Mouse (Mus musculus): ENCODE results near the gene Trhde. TPM values are rescaled to one million over a fixed set of nuclear protein-coding genes. Genes with fewer than 3 reads are reported as not detected.
A peak's percentile ranks its signal among the peaks of the same experiment; 100 is the strongest.

Gene Trhde
- polyA plus RNA-seq, 1 experiment from 2014 or later = 0.26 TPM

- Histone ChIP-seq H3K9me3 (replicated peaks) (no peaks in the 10 kb centered on the region), H3K36me3 (no peaks in the 10 kb centered on the region), H3K27me3 (ENCODE audit: low read depth, poor library complexity, severe bottlenecking) (no peaks in the 10 kb centered on the region), H3K4me1 (peaks cover 6% of the 10 kb centered on the region), H3K27ac (peak overlapping the region; percentile 58; the same call in 1 of the 2 replicates), H3K4me3 (no peak overlapping the region)
- 37% methylated on average over 2 of the region's 2 CpGs for WGBS
- DNase-seq (ENCODE audit: low spot score) = peak; percentile 35
These were observed 439.5 kb downstream of the Trhde start for GRCm38 (mm10) chr10:114362631-114363030.

Measured in limb, embryonic 10.5 days (tissue).